Mouse (Mus musculus) adrenal gland, postnatal 10 days (tissue): Measurements from ENCODE around the gene Pts. TPM values are rescaled to one million over a fixed set of nuclear protein-coding genes. Genes with fewer than 3 reads are reported as not detected.

ENCODE experiments used
- DNase-seq: peaks from one replicate; pipeline ENCODE4 v3.0.0; 2021; ENCODE audit warnings: mixed read lengths
- total RNA-seq, 2 experiments: library from RNA; stranded (reverse); gene quantifications; 2 replicates each; pipeline ENCODE4 v1.2.3; 2021

Gene Pts
- total RNA-seq, 2 experiments from 2014 or later, result 62.0 to 72.7 TPM

- DNase-seq, result no peak
Measured at GRCm38 (mm10) chr9:50533328-50533727, 4.8 kb upstream of the Pts start.

GRCm38 (mm10) chr9:50530890-50531289 is 2.4 kb upstream of the Pts start:
- peak; percentile 24 for DNase-seq

DNA sequence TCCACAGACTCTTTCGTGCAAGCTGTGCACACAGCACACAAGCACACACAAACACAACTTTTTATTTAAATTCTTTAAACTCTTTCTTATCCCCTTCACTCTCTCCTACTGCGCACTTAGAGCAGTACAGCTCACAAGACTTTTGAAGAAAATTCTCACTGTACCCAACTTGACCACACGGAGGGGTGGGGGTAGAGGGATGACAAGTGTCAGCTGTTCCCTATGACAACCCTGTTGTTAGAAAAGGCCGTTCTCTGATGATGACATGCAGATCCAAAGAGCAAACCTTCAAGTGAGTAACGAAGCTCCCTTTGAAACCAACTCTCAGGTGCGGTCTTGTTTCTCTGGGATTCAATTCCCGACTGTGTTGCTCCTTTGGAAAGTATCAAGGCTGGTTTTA is 664 bp downstream of the Pts start:
- DNase-seq, result no peak

DNA sequence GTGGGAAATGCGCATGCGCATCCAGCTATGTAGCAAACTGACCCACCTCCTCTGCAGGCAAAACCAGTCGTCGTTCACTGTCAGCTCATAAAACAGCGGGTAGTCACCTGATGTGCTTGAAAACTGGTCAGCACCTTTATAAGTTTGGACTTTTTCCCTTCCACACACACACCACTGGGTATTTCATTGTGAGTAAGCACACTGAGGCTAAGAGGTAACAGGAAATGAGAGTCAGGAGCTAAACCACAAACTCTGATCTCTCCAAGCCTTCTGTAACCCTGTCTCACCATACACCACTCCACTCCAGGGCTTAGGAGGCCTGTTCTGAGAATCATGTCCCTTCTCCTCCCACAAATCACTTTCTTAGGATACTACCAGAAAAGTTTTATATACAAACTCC is 2.9 kb downstream of the Pts start:
- DNase-seq, result no peak

DNA sequence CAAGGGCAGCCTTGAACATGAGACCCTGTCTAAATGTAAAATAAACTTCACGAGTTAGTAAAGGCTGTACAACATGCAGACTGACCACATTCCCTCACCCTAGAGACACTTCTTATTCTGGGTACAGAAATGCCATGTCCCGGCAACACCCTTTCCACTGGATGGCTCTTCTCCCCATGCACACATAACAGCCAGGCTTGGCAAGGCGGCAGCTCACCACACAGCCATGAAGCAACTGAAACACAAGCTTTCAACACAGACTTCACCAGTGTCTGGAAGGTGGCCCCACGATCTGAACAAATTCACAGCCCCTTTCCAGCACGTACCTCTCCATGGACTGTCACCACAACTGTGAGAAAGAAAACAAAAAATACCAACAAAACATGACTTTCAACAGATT is 3.6 kb downstream of the Pts start:
- peak; percentile 55 for DNase-seq

DNA sequence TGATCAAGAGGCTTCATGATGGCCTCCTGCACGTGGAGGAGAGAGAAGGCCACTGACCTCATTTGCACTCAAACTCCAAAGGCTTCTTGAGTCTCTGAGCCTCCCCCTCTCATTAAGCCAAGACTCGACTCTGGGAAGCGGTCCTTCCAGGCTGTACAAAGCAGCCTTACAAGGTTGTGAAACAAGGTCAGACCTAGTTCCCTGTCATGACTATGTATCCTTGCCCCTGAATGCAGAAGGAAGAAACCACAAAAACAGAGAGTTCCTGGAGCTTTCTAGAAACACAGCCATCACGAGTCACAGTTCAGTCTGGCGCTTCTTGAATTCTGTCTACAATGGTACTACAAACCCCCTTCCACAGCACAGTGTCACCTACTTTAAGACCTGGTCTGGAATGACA is 6.0 kb downstream of the Pts start:
- no peak for DNase-seq

DNA sequence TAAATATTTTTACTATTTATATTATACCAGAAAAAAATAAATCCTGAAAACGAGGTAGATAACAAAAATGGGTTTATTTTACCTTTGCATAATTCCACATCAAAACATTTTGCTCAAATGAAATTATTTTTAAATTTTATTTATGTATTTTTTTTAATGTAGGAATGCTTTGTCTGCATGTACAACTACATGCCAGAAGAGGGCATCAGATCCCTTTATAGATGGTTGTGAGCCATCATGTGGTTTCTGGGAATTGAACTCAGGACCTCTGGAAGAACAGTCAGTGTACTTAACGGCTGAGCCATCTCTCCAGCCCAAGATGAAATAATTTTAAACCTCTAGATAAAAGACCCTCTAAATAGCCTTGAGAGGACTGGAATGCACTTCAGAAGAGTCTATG is 7.0 kb downstream of the Pts start:
- no peak for DNase-seq

- no peak for DNase-seq
Measured at GRCm38 (mm10) chr9:50520748-50521147, 7.8 kb downstream of the Pts start.

DNA sequence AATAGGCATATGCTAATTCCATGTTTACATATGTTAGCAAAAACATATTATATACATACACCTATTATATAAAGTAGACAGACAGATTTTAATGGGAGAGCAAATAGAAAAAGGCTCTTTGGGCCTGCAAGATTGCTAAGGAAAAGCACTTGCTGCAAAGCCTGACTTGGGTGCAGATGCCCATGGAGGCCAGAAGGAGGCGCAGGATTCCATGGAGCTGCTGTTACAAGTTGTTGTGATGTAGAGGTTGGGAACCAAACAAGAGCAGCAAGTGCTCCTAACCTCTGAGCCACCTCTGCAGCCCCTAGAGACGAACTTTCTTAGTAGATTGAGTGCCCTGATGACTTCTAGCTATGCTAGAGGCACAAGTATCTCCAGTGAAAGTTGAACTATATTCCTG is 9.7 kb downstream of the Pts start:
- DNase-seq, result peak; percentile 32

DNA sequence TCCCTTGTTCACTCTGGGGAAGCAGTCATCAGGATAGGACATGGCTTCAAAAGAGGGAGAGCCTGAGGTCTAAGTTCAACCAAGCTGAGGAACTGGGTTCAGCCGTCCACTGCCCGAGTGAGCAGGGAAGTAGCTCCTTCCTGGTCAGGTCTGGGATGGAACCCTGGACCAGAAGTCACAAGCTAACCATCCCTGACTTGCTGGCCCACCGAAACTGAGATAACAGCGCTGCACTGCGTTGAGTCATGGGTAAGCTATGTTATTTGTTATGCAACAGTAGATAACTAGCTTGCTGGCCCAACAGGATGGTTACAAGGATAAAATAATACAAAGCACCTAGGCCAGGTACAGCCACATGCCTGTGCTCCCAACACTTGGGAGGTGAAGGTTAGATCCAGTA is 13.1 kb downstream of the Pts start:
- no peak for DNase-seq

- DNase-seq, result peak; percentile 20
Measured at GRCm38 (mm10) chr9:50507570-50507969, 21.0 kb downstream of the Pts start.

GRCm38 (mm10) chr9:50505405-50505804 is 23.1 kb downstream of the Pts start:
- no peak for DNase-seq

- DNase-seq, result no peak
Measured at GRCm38 (mm10) chr9:50502949-50503348, 25.6 kb downstream of the Pts start.

DNA sequence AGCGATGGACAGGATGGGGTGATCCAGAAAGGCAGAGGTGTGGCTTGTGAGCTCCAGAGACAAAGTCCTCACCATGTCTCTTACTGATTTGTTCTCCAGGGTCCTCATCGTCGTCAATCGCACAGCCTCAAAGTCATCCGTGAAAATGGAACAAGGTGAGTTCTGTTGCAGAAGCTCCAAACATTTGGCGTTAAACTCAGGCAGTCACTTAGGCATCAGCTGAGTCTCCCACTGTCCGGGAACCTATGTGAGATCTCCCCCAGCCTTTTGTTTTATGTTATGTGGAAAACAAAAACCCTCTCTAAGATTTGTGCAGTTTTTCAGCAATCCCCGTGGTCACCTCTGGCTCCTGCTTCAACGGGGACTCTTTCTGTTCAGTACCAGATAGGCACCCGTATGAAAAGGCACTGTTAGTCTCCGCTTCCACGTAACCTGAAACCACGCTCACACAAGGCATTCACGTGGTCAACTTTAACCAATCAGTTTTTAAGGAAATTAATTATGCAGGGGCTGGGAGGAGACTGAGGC is 27.5 kb downstream of the Pts start:
- no peak for DNase-seq

GRCm38 (mm10) chr9:50500467-50500973 is 28.0 kb downstream of the Pts start:
- no peak for DNase-seq

DNA sequence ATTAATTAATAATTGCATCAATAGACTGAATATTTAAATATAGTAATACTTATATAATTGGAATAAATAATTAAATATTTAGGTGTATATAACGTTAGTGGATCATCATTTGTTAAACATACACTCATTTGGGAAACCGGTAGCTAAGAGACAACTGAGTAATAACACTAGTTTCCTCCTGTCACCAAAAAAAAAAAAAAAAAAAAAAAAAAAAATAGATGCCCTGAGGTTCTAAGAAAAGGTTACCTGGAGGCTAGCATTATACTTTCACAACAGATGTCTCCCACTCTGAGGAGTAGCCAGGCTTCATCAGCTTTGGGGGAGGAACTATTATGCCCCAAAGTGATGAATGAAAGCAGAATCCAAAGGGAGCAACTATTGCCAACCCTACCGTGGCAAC is 28.7 kb downstream of the Pts start:
- no peak for DNase-seq

- DNase-seq, result no peak
Measured at GRCm38 (mm10) chr9:50498815-50499214, 29.7 kb downstream of the Pts start.

DNA sequence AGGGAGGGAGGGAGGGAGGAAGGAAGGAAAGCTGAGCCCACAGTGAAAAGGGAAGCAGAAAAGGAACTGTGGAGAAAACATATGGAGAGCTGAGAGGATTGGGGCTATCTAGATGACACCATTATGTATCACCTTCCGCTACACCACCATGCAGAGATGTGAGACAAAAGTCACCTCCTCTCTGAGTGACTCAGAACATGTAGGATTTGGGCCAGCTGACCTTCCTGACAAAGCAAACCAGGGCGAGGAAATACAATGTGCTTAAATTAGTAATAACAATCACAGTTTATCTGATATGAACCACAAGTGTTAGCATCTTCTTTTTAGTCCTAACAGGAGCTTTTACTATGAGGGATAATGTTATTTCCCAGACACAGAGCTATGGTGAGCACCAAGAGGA is 31.0 kb downstream of the Pts start:
- DNase-seq, result no peak

DNA sequence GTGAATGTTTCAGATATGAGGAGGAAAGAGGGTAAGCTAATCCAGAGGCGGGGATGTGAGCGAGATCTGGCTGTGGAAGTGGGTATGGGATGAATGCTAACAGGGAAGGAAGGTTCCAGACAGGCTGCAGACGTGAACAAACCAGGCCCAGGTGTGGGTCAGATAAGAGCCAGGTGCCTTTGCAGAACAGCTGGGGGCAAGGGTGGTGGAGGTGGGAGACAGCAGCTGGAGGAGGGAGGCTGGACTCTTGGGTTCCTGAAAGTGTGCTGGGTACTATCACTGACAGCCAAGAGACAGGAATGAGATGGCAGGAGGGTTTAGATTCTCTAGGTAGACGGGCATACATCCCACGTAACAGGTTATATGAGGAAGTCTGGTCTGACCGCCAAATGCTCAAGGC is 31.4 kb downstream of the Pts start:
- DNase-seq, result no peak

DNA sequence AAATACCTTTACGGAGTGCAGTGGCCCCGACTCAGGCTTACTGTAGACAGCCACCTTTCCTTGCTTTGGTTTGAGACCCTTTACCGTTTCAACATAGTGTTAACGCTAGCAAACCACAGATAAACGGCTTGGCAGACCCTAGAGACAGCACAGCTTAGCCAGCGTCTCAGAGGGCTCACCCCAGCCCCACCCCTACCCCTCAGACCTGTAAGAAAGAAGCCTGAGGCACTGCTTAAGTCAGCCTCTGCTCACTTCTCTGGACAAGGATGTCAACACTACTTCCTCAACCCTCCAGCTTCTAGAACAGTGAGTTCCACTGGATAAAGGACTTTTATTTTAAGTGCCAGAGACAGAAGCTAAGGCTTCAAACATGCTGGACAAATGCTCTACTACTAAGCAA is 32.0 kb downstream of the Pts start:
- no peak for DNase-seq

GRCm38 (mm10) chr9:50496151-50496505 is 32.4 kb downstream of the Pts start:
- DNase-seq, result no peak

- DNase-seq, result no peak
Measured at GRCm38 (mm10) chr9:50495405-50496150, 32.9 kb downstream of the Pts start.

GRCm38 (mm10) chr9:50494311-50494710 is 34.2 kb downstream of the Pts start, which contains the start of gene Plet1:
TSS of gene Plet1 (plus strand) at chr9:50494525.
- DNase-seq, result no peak

- no peak for DNase-seq
Measured at GRCm38 (mm10) chr9:50493777-50494176, 34.7 kb downstream of the Pts start.
